Mouse (Mus musculus) forebrain, embryonic 16.5 days (tissue): Measurements from ENCODE around the gene Kctd11. TPM values are rescaled to one million over a fixed set of nuclear protein-coding genes. Genes with fewer than 3 reads are reported as not detected.
A peak's percentile ranks its signal among the peaks of the same experiment; 100 is the strongest.
"Not testable (repeated sequence)": the region's sequence is repeated elsewhere in the genome, so short reads cannot be mapped to it uniquely, and the experiment has no call there.

Experiments
- ATAC-seq: fragments of 200-750 bp; cut with Nextera tagmentation; 2 replicates; pipeline ENCODE4 v1.8.0; 2017; ENCODE audit warnings: mild to moderate bottlenecking, moderate library complexity
- H3K27ac ChIP-seq: fragments of 300-500 bp; sonication (generic); 2 replicates; pipeline ENCODE4 v1.5.1; 2014; ENCODE audit warnings: low read length, control low read depth
- H3K27me3 ChIP-seq: fragments of 300-500 bp; sonication (generic); replicated peaks from 2 replicates; pipeline ENCODE4 v1.6.1; 2014; ENCODE audit warnings: low read length; ENCODE audit not compliant: control insufficient read depth, insufficient read depth
- H3K36me3 ChIP-seq: fragments of 300-500 bp; sonication (generic); 2 replicates; pipeline ENCODE4 v1.6.1; 2014; ENCODE audit not compliant: control insufficient read depth, insufficient read depth
- H3K4me1 ChIP-seq: fragments of 300-500 bp; sonication (generic); replicated peaks from 2 replicates; pipeline ENCODE4 v1.6.1; 2014; ENCODE audit warnings: low read length; ENCODE audit not compliant: control insufficient read depth, insufficient read depth
- H3K4me2 ChIP-seq: fragments of 300-500 bp; sonication (generic); 2 replicates; pipeline ENCODE4 v1.6.1; 2014; ENCODE audit warnings: mild to moderate bottlenecking, low read length, control low read depth
- H3K4me3 ChIP-seq: fragments of 300-500 bp; sonication (generic); replicated peaks from 2 replicates; pipeline ENCODE4 v1.5.1; 2014; ENCODE audit warnings: mild to moderate bottlenecking, low read length, control low read depth
- H3K9ac ChIP-seq: fragments of 300-500 bp; sonication (generic); replicated peaks from 2 replicates; pipeline ENCODE4 v1.6.1; 2014; ENCODE audit warnings: low read depth, low read length, control low read depth
- H3K9me3 ChIP-seq: fragments of 300-500 bp; sonication (generic); 2 replicates; pipeline ENCODE4 v1.6.1; 2016; ENCODE audit warnings: low read length; ENCODE audit not compliant: control insufficient read depth
- WGBS: fragments of 180-500 bp; shearing (Covaris S2); extraction: QIAGEN DNeasy Blood & Tissue Kit; methylation state at CpG from one replicate; pipeline ENCODE4 v1.1.7; 2014; 5-methylcytosine and 5-hydroxymethylcytosine counted together
- polyA plus RNA-seq: library from polyadenylated mRNA; unstranded; fragments of >200 nt; fragmentation: Nextera tagmentation; extraction: Ambion mirVana; gene quantifications from 2 replicates; pipeline ENCODE4 v1.2.1, GENCODE M21; 2015

Kctd11 gene
- polyA plus RNA-seq, 1 experiment from 2014 or later: 1.3 TPM

GRCm38 (mm10) chr11:69863729-69864128, 17.5 kb downstream of the Kctd11 start:
- H3K27ac ChIP-seq, H3K4me3 ChIP-seq, H3K9me3 ChIP-seq, H3K27me3 ChIP-seq, ATAC-seq, H3K4me1 ChIP-seq, H3K36me3 ChIP-seq, H3K9ac ChIP-seq, H3K4me2 ChIP-seq: not testable (repeated sequence)
- WGBS: 92% methylated on average over 3 of the region's 3 CpGs

GRCm38 (mm10) chr11:69858113-69858998, 22.9 kb downstream of the Kctd11 start, which contains the start of gene Tnk1:
Gene Tnk1, minus strand, starts transcription at chr11:69858730.
- no peak for ATAC-seq
- WGBS: 21% methylated on average over 30 of the region's 30 CpGs

DNA sequence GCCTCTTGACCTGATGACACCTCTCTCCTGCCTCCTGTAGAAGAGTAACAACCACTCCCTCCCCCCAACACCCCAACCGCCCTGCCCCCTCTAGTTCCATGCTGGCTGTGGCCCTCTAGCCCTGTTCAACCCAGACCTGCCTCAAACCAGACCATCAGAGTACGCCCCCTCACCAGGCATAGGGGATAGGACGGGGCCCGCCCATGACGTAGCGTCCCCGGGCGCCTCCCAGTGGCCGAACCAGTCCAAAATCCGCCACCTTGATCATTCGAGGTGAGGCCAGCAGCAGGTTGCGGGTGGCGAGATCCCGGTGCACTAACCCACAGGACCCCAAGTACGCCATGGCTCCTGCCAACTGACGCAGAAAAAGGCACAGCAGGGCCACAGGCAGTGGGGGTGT, 25.9 kb downstream of the Kctd11 start:
- Histone ChIP-seq H3K27ac (no peak overlapping the region), H3K4me3 (no peak overlapping the region), H3K36me3 (peaks cover 4% of the 10 kb centered on the region; the same call in 1 of the 2 replicates), H3K9me3 (no peaks in the 10 kb centered on the region), H3K4me1 (no peaks in the 10 kb centered on the region), H3K27me3 (peaks cover 17% of the 10 kb centered on the region), H3K4me2 (no peak overlapping the region), H3K9ac (no peak overlapping the region)
- ATAC-seq: peak; percentile 45; the same call in 1 of the 2 replicates
- 13% methylated on average over 16 of the region's 16 CpGs for whole genome bisulfite sequencing

More at GRCm38 (mm10) chr11:69858113-69858998, 22.9 kb downstream of the Kctd11 start, which contains the start of gene Tnk1:
- Histone ChIP-seq H3K4me1 (no peaks in the 10 kb centered on the region), H3K9me3 (no peaks in the 10 kb centered on the region), H3K27me3 (peaks cover 17% of the 10 kb centered on the region), H3K9ac (no peak within 1 kb of the TSS), H3K4me2 (no peak within 1 kb of the TSS), H3K4me3 (no peak within 1 kb of the TSS), H3K36me3 (no peaks in the 10 kb centered on the region), H3K27ac (no peak within 1 kb of the TSS)

GRCm38 (mm10) chr11:69854680-69855079, 26.5 kb downstream of the Kctd11 start:
- Histone ChIP-seq H3K27ac (no peak overlapping the region), H3K4me2 (no peak overlapping the region), H3K4me3 (no peak overlapping the region), H3K9ac (no peak overlapping the region), H3K27me3 (peaks cover 17% of the 10 kb centered on the region), H3K9me3 (no peaks in the 10 kb centered on the region), H3K4me1 (no peaks in the 10 kb centered on the region), H3K36me3 (peaks cover 9% of the 10 kb centered on the region; the same call in 1 of the 2 replicates)
- ATAC-seq: no peak
- 89% methylated on average over 10 of the region's 10 CpGs for WGBS

- Histone ChIP-seq H3K4me1 (no peaks in the 10 kb centered on the region), H3K27me3 (peaks cover 16% of the 10 kb centered on the region), H3K9me3 (no peaks in the 10 kb centered on the region), H3K27ac (no peak overlapping the region), H3K4me2 (no peak overlapping the region), H3K4me3 (no peak overlapping the region), H3K9ac (no peak overlapping the region), H3K36me3 (peaks cover 10% of the 10 kb centered on the region; the same call in 1 of the 2 replicates)
- WGBS: 80% methylated on average over 7 of the region's 7 CpGs
- no peak for ATAC-seq
These were observed 27.2 kb downstream of the Kctd11 start for GRCm38 (mm10) chr11:69853994-69854393.

GRCm38 (mm10) chr11:69850754-69851153, 30.5 kb downstream of the Kctd11 start:
- no peak for ATAC-seq
- Histone ChIP-seq H3K27me3 (no peaks in the 10 kb centered on the region), H3K9ac (no peak overlapping the region), H3K9me3 (no peaks in the 10 kb centered on the region), H3K4me1 (peaks cover 20% of the 10 kb centered on the region), H3K4me3 (no peak overlapping the region), H3K36me3 (peaks cover 18% of the 10 kb centered on the region; the same call in 1 of the 2 replicates), H3K4me2 (no peak overlapping the region), H3K27ac (no peak overlapping the region)
- 65% methylated on average over 8 of the region's 8 CpGs for WGBS

DNA sequence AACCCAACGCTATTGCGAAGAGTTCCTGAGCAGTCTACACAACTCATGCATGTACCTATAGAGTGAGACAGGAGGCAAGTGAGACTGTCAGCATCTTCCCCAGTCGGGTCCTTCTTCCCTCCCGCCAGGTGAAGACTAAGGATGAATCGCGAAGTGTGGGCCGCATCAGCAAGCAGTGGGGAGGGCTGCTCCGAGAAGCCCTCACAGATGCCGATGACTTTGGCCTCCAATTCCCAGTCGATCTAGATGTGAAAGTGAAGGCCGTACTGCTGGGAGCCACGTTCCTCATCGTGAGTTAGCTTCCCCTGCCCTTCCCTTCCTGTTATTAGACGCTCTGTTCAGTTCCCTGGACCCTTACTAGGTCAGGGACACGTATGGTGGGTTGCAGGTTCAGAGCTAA, 31.3 kb downstream of the Kctd11 start:
- Histone ChIP-seq H3K36me3 (peaks cover 18% of the 10 kb centered on the region; the same call in 1 of the 2 replicates), H3K4me3 (no peak overlapping the region), H3K27me3 (no peaks in the 10 kb centered on the region), H3K27ac (no peak overlapping the region), H3K9ac (no peak overlapping the region), H3K4me1 (peaks cover 24% of the 10 kb centered on the region), H3K4me2 (no peak overlapping the region), H3K9me3 (no peaks in the 10 kb centered on the region)
- no peak for ATAC-seq
- 95% methylated on average over 15 of the region's 15 CpGs for WGBS

GRCm38 (mm10) chr11:69849128-69849527, 32.1 kb downstream of the Kctd11 start:
- WGBS: 91% methylated on average over 9 of the region's 9 CpGs
- Histone ChIP-seq H3K4me3 (no peak overlapping the region), H3K4me2 (no peak overlapping the region), H3K36me3 (peaks cover 18% of the 10 kb centered on the region; the same call in 1 of the 2 replicates), H3K9ac (no peak overlapping the region), H3K9me3 (no peaks in the 10 kb centered on the region), H3K27me3 (no peaks in the 10 kb centered on the region), H3K4me1 (peaks cover 24% of the 10 kb centered on the region), H3K27ac (no peak overlapping the region)
- ATAC-seq: no peak

DNA sequence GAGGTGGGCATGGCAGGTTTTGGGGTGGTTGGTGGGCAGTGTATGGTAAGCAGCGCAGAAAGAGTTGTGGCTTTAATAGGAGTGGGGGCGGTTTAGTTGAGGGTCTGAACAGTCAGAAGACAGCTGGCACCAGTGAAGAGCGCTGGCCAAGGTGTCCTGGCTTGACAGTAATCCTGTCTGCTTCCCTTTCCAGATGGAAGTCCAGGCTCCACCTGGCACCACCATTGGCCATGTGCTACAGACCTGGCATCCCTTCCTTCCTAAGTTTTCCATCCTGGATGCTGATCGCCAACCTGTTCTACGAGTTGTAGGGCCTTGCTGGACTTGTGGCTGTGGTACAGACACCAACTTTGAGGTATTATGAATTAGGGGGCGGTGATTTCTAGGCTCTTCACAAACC, 33.2 kb downstream of the Kctd11 start:
- no peak overlapping the region for H3K4me3 ChIP-seq
- H3K36me3 ChIP-seq: peaks cover 18% of the 10 kb centered on the region; the same call in 1 of the 2 replicates
- ATAC-seq: no peak
- no peak overlapping the region; the same call in 1 of the 2 replicates for H3K9ac ChIP-seq
- WGBS: 97% methylated on average over 6 of the region's 6 CpGs
- H3K27ac ChIP-seq: no peak overlapping the region
- H3K4me1 ChIP-seq: peaks cover 24% of the 10 kb centered on the region
- H3K4me2 ChIP-seq: peak overlapping the region; percentile 53
- no peaks in the 10 kb centered on the region for H3K27me3 ChIP-seq
- H3K9me3 ChIP-seq: no peaks in the 10 kb centered on the region
